Mouse (Mus musculus) hindbrain, postnatal 0 days (tissue): ENCODE measurements around the gene Etv4. TPM values are rescaled to one million over a fixed set of nuclear protein-coding genes. Genes with fewer than 3 reads are reported as not detected.

Experiments
- ATAC-seq: fragments of 200-750 bp; cut with Nextera tagmentation; 2 replicates; pipeline ENCODE4 v1.8.0; 2017; ENCODE audit warnings: mild to moderate bottlenecking, moderate TSS enrichment, moderate library complexity
- DNase-seq: peaks from one replicate; pipeline ENCODE4 v3.0.0-alpha.2; 2015; ENCODE audit warnings: low spot score
- H3K27ac ChIP-seq: fragments of 300-500 bp; sonication (generic); 2 replicates; pipeline ENCODE4 v1.5.1; 2014; ENCODE audit warnings: mild to moderate bottlenecking
- H3K27me3 ChIP-seq: fragments of 300-500 bp; sonication (generic); 2 replicates; pipeline ENCODE4 v1.6.1; 2014; ENCODE audit warnings: low read length, mixed read lengths; ENCODE audit not compliant: insufficient read depth
- H3K36me3 ChIP-seq: fragments of 300-500 bp; sonication (generic); 2 replicates; pipeline ENCODE4 v1.6.1; 2014; ENCODE audit warnings: low read length, mixed read lengths; ENCODE audit not compliant: insufficient read depth
- H3K4me1 ChIP-seq: fragments of 300-500 bp; sonication (generic); 2 replicates; pipeline ENCODE4 v1.6.1; 2014; ENCODE audit warnings: antibody characterized with exemption, low read length, mixed read lengths; ENCODE audit not compliant: insufficient read depth
- H3K4me2 ChIP-seq: fragments of 300-500 bp; sonication (generic); 2 replicates; pipeline ENCODE4 v1.6.1; 2014; ENCODE audit warnings: low read depth, mild to moderate bottlenecking, low read length, moderate library complexity, mixed read lengths
- H3K4me3 ChIP-seq: fragments of 300-500 bp; sonication (generic); 2 replicates; pipeline ENCODE4 v1.5.1; 2014; ENCODE audit warnings: low read length
- H3K9ac ChIP-seq: fragments of 300-500 bp; sonication (generic); replicated peaks from 2 replicates; pipeline ENCODE4 v1.6.1; 2014; ENCODE audit warnings: mild to moderate bottlenecking, low read length, moderate library complexity, mixed read lengths
- H3K9me3 ChIP-seq: fragments of 300-500 bp; sonication (generic); 2 replicates; pipeline ENCODE4 v1.6.1; 2016; ENCODE audit warnings: low read length, mixed read lengths
- CTCF ChIP-seq: IDR thresholded peaks from 2 replicates; pipeline ENCODE4 v1.5.1; 2016; ENCODE audit warnings: antibody characterized with exemption, control low read depth, low read depth
- WGBS: fragments of 180-500 bp; shearing (Covaris S2); extraction: QIAGEN DNeasy Blood & Tissue Kit; methylation state at CpG from one replicate; pipeline ENCODE4 v1.1.7; 2014; 5-methylcytosine and 5-hydroxymethylcytosine counted together
- polyA plus RNA-seq: library from polyadenylated mRNA; unstranded; fragments of >200 nt; fragmentation: Nextera tagmentation; extraction: Ambion mirVana; gene quantifications from 2 replicates; pipeline ENCODE4 v1.2.1, GENCODE M21; 2015
- total RNA-seq: library from RNA; depleted of rRNA; stranded (reverse); fragments of >200 nt; gene quantifications from 2 replicates; pipeline ENCODE4 v1.2.3, GENCODE M21; 2014; rRNA removed

The Etv4 gene
- total RNA-seq (47.7 and 56.9 TPM in 2 replicates), polyA plus RNA-seq (22.5 and 30.2 TPM in 2 replicates)

GRCm38 (mm10) chr11:101785143-101785851 is at the start of gene Etv4:
TSS of gene Etv4 (minus strand) at chr11:101785371.
- under 1% methylated on average over 35 of the region's 35 CpGs for WGBS
- peaks cover 19% of the 10 kb centered on the region; the same call in 1 of the 2 replicates for H3K27me3 ChIP-seq
- ATAC-seq (peak; percentile 95), DNase-seq (peak; percentile 97)
- H3K9ac ChIP-seq: peak within 1 kb of the TSS; percentile 62
- H3K4me1 ChIP-seq: peaks cover 9% of the 10 kb centered on the region; the same call in 1 of the 2 replicates
- H3K4me3 ChIP-seq: peak within 1 kb of the TSS; percentile 60
- H3K36me3 ChIP-seq: no peaks in the 10 kb centered on the region
- no peak for TF ChIP-seq CTCF
- H3K9me3 ChIP-seq: no peaks in the 10 kb centered on the region
- peak within 1 kb of the TSS; percentile 80 for H3K27ac ChIP-seq
- H3K4me2 ChIP-seq: peak within 1 kb of the TSS; percentile 99

- H3K4me2 ChIP-seq: no peak overlapping the region
- no peak overlapping the region for H3K27ac ChIP-seq
- TF ChIP-seq CTCF: no peak
- ATAC-seq (0 out of 2 replicates have a peak, but pooled peaks have one; percentile 15), DNase-seq (peak; percentile 58)
- H3K36me3 ChIP-seq: no peaks in the 10 kb centered on the region
- no peak overlapping the region for H3K9ac ChIP-seq
- no peaks in the 10 kb centered on the region for H3K27me3 ChIP-seq
- H3K4me1 ChIP-seq: no peaks in the 10 kb centered on the region
- 36% methylated on average over 7 of the region's 7 CpGs for WGBS
- H3K4me3 ChIP-seq: no peak overlapping the region
- no peaks in the 10 kb centered on the region for H3K9me3 ChIP-seq
These were observed 46.8 kb upstream of the Etv4 start for GRCm38 (mm10) chr11:101832001-101832400.

- Histone ChIP-seq H3K27ac (no peak overlapping the region), H3K9ac (no peak overlapping the region), H3K9me3 (no peaks in the 10 kb centered on the region), H3K4me3 (no peak overlapping the region), H3K4me1 (no peaks in the 10 kb centered on the region), H3K4me2 (no peak overlapping the region), H3K27me3 (no peaks in the 10 kb centered on the region), H3K36me3 (no peaks in the 10 kb centered on the region)
- no peak for DNase-seq
- WGBS: 74% methylated on average over 8 of the region's 8 CpGs
- ATAC-seq: no peak
- no peak for TF ChIP-seq CTCF
These were observed 45.4 kb upstream of the Etv4 start for GRCm38 (mm10) chr11:101830616-101831015.

- no peak for TF ChIP-seq CTCF
- Histone ChIP-seq H3K4me3 (no peak overlapping the region), H3K36me3 (no peaks in the 10 kb centered on the region), H3K27me3 (no peaks in the 10 kb centered on the region), H3K9me3 (no peaks in the 10 kb centered on the region), H3K27ac (no peak overlapping the region), H3K4me1 (no peaks in the 10 kb centered on the region), H3K4me2 (no peak overlapping the region), H3K9ac (no peak overlapping the region)
- 24% methylated on average over 10 of the region's 10 CpGs for WGBS
- DNase-seq (peak; percentile 32), ATAC-seq (no peak)
These were observed 44.9 kb upstream of the Etv4 start for GRCm38 (mm10) chr11:101830112-101830511.

GRCm38 (mm10) chr11:101828718-101829117 is 43.5 kb upstream of the Etv4 start:
- Histone ChIP-seq H3K27ac (no peak overlapping the region), H3K4me2 (no peak overlapping the region), H3K9ac (no peak overlapping the region), H3K36me3 (no peaks in the 10 kb centered on the region), H3K9me3 (no peaks in the 10 kb centered on the region), H3K4me3 (no peak overlapping the region), H3K27me3 (no peaks in the 10 kb centered on the region), H3K4me1 (no peaks in the 10 kb centered on the region)
- ATAC-seq (no peak), DNase-seq (no peak)
- no peak for TF ChIP-seq CTCF
- WGBS: 94% methylated on average over 4 of the region's 4 CpGs

- 61% methylated on average over 3 of the region's 3 CpGs for WGBS
- Histone ChIP-seq H3K4me2 (no peak overlapping the region), H3K36me3 (no peaks in the 10 kb centered on the region), H3K27me3 (no peaks in the 10 kb centered on the region), H3K4me3 (no peak overlapping the region), H3K27ac (no peak overlapping the region), H3K4me1 (no peaks in the 10 kb centered on the region), H3K9me3 (no peaks in the 10 kb centered on the region), H3K9ac (no peak overlapping the region)
- ATAC-seq (no peak), DNase-seq (no peak)
- no peak for TF ChIP-seq CTCF
These were observed 38.0 kb upstream of the Etv4 start for GRCm38 (mm10) chr11:101823210-101823609.

GRCm38 (mm10) chr11:101820899-101821298 is 35.7 kb upstream of the Etv4 start:
- TF ChIP-seq CTCF: no peak

More at GRCm38 (mm10) chr11:101820899-101821298, 35.7 kb upstream of the Etv4 start:
- ATAC-seq (no peak), DNase-seq (no peak)
- H3K9ac ChIP-seq: no peak overlapping the region
- H3K9me3 ChIP-seq: no peaks in the 10 kb centered on the region
- H3K36me3 ChIP-seq: no peaks in the 10 kb centered on the region
- no peaks in the 10 kb centered on the region for H3K4me1 ChIP-seq
- H3K27ac ChIP-seq: no peak overlapping the region
- no peak overlapping the region for H3K4me3 ChIP-seq
- 41% methylated on average over 11 of the region's 11 CpGs for WGBS
- no peaks in the 10 kb centered on the region for H3K27me3 ChIP-seq
- no peak overlapping the region for H3K4me2 ChIP-seq
